Mouse (Mus musculus) left cerebral cortex, adult 2 months (tissue): Measurements from ENCODE around the gene Ubiad1. TPM values are rescaled to one million over a fixed set of nuclear protein-coding genes. Genes with fewer than 3 reads are reported as not detected.

Experiments
- DNase-seq, 2 experiments: peaks; one replicate each; pipeline ENCODE4 v3.0.0; 2021 to 2022; ENCODE audit warnings: low spot score in 2 of 2, mixed read lengths in 1 of 2; ENCODE audit errors: extremely low spot score in 1 of 2
- H3K27ac ChIP-seq: fragments of 200-600 bp; 2 replicates; pipeline ENCODE4 v1.8.1; 2022
- H3K4me3 ChIP-seq: fragments of 200-600 bp; 2 replicates; pipeline ENCODE4 v1.8.1; 2022
- CTCF ChIP-seq: fragments of 200-600 bp; IDR thresholded peaks from 2 replicates; pipeline ENCODE4 v1.8.1; 2022; ENCODE audit warnings: antibody characterized with exemption, mild to moderate bottlenecking, moderate library complexity
- intact Hi-C: fragments of 180-260 bp; cut with DNase I; formaldehyde crosslinking; loops from one replicate; pipeline ENCODE4 v1.15.1; 2025
- long read RNA-seq, 2 experiments: library from polyadenylated mRNA; stranded (forward); transcript quantifications; one replicate each; pipeline ENCODE4 v2.0.0; 2021; ENCODE audit warnings: borderline mapping rate in 2 of 2
- total RNA-seq, 2 experiments: library from RNA; stranded (reverse); gene quantifications; 2 replicates each; pipeline ENCODE4 v1.2.3; 2021

The Ubiad1 gene
- total RNA-seq, result 1 to 10 TPM; 9.3 to 9.4 TPM
- long read RNA-seq, experiment 1, transcript Ubiad1-201 (2 exons, 2,992 nt), result major isoform, 18 of 18 reads
- long read RNA-seq, experiment 1, partial matches to known transcripts, result 0 of 18 reads
- long read RNA-seq, experiment 1, other reads (novel, unspliced or antisense), result 0 of 18 reads
- long read RNA-seq, experiment 2, transcript Ubiad1-201 (2 exons, 2,992 nt), result major isoform, 22 of 25 reads
- long read RNA-seq, experiment 2, partial matches to known transcripts, result 0 of 25 reads
- long read RNA-seq, experiment 2, other reads (novel, unspliced or antisense), result 2 of 25 reads

DNA sequence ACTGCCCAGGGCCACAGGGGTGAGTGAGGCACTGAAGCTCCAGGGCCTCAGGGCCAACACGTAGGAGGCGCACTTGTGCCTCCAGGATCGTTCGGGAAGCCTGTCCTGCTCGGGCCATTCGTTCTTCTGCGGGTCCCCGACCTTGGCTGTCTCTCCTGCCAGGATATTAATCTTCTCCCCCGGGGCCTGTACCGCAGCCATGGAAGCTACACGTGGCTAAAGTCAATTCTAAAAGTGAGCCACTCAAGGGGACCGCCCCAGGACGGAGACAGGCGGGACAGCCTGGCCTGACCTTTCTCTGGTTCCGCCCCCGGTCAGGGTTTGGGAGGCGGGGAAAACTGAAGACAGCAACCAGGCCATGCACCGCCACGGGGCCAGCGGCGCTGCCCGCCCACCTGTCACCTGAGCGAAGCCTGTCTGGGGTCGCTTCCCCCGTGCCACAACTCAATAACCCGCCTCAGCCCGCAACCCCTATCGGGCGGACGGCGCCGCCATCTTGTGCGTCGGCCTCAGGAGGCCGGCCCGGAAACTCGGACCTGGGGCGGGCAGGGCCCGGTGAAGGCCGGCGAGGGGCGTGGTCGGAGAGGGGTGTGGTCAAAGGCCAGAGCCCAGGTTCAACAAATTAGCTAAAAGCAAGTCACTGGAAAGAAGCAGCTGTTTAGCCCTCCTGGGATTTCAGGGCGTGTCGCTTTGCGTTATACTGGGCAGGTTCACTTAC is at the start of gene Ubiad1:
Gene Ubiad1 (minus strand): TSS at position 522 of the 718 bp plus-strand sequence.
- intact Hi-C loops, result no loop called here
- peak; percentile 70 to 77 for DNase-seq
- H3K27ac ChIP-seq, result peak within 1 kb of the TSS; percentile 84
- peak within 1 kb of the TSS; percentile 91 for H3K4me3 ChIP-seq
- no peak; the same call in 1 of the 2 replicates for TF ChIP-seq CTCF

DNA sequence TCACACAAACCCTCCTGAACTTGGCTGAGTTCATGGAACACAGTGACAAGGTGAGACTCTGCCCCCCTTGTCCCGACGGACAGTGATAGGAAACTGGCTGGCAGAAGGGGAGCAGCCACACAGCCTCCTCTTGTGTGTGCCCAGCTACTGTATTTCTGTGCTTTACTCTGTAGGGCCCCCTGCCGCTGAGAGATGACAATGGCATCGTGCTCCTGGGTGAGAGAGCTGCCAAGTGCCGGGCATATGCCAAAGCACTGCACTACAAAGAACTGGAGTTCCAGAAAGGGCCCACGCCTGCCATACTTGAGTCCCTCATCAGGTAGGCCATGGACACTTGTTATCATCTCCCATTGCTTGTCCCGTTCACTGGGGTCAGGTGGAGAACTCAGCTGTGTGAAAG is 46.9 kb upstream of the Ubiad1 start:
- TF ChIP-seq CTCF, result peak; percentile 46
- intact Hi-C loops, result loop anchor here (5.0 kb wide), 1 partner anchor 41 kb away; no protein-coding TSS in a partner anchor
- Histone ChIP-seq H3K27ac (no peak overlapping the region), H3K4me3 (no peak overlapping the region)
- no peak for DNase-seq

GRCm38 (mm10) chr4:148490502-148490901 is 45.9 kb upstream of the Ubiad1 start:
- Histone ChIP-seq H3K27ac (no peak overlapping the region), H3K4me3 (no peak overlapping the region)
- TF ChIP-seq CTCF, result no peak
- DNase-seq, result no peak
- intact Hi-C loops, result loop anchor here (5.0 kb wide), 1 partner anchor 42 kb away; no protein-coding TSS in a partner anchor

DNA sequence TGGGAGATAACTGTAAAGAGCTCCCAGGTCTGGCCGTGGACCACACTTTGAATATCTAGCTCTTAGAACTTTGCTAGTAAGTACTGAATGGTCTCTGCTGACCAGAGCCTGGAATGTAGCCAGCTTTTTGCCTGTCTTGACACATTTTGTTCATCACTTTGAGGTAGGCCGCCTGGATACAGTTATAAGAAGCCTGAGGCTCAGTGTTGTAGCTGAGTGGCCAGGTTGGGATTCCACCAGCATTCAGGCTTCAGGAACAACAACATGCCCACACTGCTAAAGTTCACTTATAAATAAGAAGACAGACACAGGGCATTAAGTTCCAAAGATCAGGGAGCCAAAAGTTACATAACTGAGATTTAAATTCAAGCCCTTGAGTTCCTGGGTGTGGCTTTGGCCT is 43.3 kb upstream of the Ubiad1 start:
- Histone ChIP-seq H3K27ac (no peak overlapping the region), H3K4me3 (no peak overlapping the region)
- intact Hi-C loops, result no loop called here
- no peak for DNase-seq
- no peak for TF ChIP-seq CTCF

GRCm38 (mm10) chr4:148484511-148484910 is 39.9 kb upstream of the Ubiad1 start:
- intact Hi-C loops, result no loop called here
- H3K4me3 ChIP-seq, result no peak overlapping the region

DNA sequence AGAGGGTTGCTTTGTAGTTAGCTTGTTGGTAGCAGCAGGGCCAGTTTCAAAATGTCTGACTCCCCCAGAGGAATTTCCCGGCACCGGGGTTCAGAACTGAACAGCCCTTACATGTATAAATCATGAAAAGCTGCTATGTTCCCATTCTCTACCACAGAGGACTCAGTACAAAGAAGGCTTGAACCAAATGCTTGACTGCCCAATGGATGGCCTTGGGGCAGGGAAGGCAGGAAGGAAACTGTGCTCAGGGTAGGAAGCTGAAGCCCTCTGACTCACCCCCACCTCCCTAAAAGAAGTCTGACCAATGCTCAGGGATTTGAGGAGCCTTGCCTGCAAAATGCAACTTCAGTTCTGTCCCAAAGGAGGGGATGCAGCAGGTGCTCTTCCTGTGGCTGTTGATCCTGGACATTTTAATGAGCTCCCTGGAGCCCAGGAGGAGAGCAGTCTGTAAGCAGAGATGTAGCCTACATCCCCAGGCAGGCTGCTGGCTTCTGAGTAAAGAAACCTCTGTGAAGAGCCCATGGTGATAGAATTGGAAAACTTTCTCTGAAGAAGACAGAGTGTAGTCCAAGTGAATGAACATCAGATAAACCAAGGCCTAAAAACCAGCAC is 37.1 kb upstream of the Ubiad1 start:
- intact Hi-C loops, result no loop called here
- no peak for TF ChIP-seq CTCF
- Histone ChIP-seq H3K4me3 (no peak overlapping the region), H3K27ac (no peak overlapping the region)
- DNase-seq, result no peak

More at GRCm38 (mm10) chr4:148484511-148484910, 39.9 kb upstream of the Ubiad1 start:
- TF ChIP-seq CTCF, result no peak
- no peak for DNase-seq
- H3K27ac ChIP-seq, result no peak overlapping the region

DNA sequence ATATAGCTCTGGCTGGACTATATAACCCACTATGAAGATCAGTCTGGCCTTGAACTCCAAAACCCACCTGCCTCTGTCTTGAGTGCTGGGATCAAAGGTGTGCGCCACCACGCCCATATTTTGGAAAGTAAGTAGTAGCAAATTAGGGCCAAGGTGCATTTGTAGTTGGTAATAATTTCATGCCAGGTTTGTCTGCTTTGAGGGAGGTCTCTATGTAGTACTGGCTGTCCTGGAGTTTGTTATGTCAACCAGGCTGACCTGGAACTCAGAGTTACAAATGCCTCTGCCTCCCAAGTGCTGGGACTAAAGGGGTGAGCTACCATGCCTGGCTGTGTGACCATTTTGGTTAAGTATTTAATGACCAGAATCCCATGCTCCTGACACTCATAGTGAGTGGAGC is 35.7 kb upstream of the Ubiad1 start:
- DNase-seq, result no peak
- intact Hi-C loops, result no loop called here
- Histone ChIP-seq H3K27ac (no peak overlapping the region), H3K4me3 (no peak overlapping the region)
- no peak for TF ChIP-seq CTCF

DNA sequence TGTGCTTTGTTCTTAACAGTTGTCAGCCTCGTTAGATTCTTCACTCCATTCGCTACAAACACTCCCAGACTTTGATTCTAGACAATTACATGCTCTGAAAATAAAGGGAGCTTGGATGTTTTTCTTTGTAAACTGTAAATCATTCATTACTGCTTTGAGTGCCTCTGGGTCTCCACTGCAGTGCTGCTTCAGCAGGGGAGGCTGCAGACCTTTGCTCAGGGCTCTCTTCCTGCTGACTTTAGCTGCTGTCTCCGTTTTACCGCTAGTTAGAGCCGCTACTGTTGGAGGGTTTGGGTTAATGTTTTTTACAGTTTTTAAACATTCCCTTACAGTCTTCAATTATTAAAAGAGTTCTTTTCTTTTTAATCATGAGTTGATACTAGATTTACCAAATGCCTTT is 28.9 kb upstream of the Ubiad1 start:
- no peak for DNase-seq
- Histone ChIP-seq H3K27ac (no peak overlapping the region), H3K4me3 (no peak overlapping the region)
- no peak for TF ChIP-seq CTCF
- intact Hi-C loops, result no loop called here

DNA sequence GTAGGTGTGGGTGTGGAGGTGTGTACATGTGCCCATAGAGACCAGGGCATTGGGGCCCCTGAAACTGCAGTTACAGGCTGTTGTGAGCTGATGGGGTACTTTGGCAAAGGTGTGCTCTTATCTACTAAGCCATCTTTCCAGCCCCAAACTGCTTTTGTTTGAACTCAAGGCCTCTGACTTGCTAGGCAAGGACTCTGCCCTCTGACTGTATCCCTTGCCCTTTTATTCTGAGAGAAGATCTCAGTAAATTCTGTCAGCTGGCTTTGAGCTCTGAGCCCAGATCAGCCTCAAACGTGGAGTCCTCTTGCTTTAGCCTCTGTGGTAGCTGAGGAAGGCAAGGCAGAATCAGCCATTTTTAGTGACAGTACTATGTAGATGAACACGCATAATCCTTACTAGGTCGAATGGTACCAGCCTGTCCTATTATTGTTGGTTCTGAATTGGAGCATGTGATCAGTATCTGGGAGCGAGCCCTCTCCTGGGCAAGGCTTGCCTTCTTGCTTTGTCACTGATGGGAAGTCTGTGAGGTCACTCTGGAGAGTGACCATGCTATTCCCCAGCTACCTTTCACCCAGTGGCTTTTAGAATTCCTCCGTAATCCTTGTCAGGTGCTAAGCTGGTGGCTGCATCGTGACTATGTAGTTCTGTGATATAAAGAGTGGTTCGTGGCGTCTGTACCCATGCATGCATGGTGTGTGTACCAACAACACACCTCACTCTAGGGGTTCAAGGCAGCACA is 28.0 kb upstream of the Ubiad1 start:
- H3K4me3 ChIP-seq, result no peak overlapping the region
- no peak for DNase-seq
- no peak overlapping the region for H3K27ac ChIP-seq
- no peak for TF ChIP-seq CTCF
- intact Hi-C loops, result no loop called here

- Histone ChIP-seq H3K27ac (no peak overlapping the region), H3K4me3 (no peak overlapping the region)
- DNase-seq, result no peak
- no peak for TF ChIP-seq CTCF
- intact Hi-C loops, result no loop called here
Measured at GRCm38 (mm10) chr4:148471363-148471806, 26.8 kb upstream of the Ubiad1 start.

DNA sequence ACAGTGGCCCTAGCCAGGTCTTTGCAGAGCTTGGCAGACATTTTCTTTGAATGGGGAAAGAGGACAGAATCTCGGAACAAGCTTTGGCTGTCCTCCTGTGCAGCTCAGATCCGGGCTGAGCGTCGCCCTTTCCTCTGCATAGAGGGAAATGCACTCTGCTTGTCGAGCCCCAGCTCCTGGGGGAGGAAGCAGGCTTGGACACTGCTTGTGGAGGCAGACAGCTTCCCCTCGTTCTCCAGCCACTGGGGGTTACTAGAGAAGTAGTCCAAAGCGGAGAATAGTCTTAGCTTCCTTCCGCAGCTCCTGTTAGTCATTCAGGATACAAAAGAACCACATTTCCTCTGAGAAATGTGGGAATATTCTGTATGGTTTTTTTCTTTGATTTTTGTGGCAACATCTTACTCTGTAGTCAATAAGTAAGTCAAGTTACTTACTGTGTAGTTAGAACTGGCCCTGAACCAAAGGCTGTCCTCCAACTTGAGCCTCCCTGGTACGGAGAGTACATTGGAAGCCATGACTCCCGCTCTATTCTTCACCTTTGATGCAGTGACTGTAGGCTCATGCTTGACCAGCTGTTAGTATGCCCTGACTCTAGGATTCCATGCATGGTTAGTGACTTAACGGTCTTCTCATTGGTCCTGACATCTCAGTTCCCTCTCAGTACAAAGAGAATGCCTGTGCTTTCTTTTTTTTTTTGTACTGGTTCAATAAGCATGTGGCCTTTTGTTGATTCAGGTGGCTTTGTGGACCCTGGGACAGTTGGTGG is 25.1 kb upstream of the Ubiad1 start:
- no peak overlapping the region for H3K27ac ChIP-seq
- no peak for DNase-seq
- no peak overlapping the region for H3K4me3 ChIP-seq
- TF ChIP-seq CTCF, result no peak
- intact Hi-C loops, result no loop called here
